Mouse (Mus musculus) kidney, adult 8-10 months (tissue): ENCODE measurements at regions not wholly inside any gene's neighbourhood (a gene's known extent, or its start where the extent isn't known, plus 50 kb on each side); places are given as distances from the start of the nearest gene placed in this dataset.
A peak's percentile ranks its signal among the peaks of the same experiment; 100 is the strongest.

Source experiments
- DNase-seq, 2 experiments: peaks; one replicate each; pipeline ENCODE4 v3.0.0; 2022

DNA sequence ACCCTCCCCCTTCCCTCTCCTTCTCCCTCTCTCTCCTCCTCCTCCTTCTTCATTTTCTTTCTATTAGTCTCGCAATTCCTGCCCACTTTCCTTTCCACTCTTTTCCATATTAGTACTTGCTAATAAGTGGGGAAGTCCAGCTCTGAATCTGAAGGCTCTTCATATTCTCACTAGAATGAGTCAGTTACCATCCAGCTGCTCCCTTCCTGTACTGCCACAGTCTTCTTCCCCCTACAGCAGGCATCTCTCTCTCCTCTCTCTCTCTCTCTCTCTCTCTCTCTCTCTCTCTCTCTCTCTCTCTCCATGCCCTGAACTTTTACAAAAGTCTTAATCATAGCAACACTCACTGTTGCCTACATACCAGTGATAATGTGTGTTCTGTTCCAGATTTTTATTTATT lies 226.6 kb upstream of the Pter start:
- DNase-seq = no peak

DNA sequence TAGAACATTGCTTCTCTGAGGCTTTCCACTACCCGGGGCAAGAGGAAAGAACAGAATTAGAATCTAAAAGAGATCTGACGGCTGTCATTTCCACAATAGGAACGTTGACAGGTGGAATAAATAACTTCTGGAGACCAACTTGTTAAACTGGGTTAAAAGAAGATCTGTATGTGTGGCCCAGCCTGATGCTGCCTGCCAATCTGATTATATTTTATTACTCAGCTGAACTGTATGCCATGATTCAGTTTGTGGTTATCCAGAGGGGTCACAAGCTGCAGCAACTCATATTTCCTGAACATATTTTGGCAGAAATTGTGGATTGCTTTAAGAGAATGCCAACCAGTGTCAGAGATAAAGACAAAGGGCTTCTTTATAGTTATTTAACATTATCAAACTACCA lies 224.5 kb upstream of the Pter start:
- no peak for DNase-seq

GRCm38 (mm10) chr2:12707514-12707913 lies 216.3 kb upstream of the Pter start:
- no peak for DNase-seq

DNA sequence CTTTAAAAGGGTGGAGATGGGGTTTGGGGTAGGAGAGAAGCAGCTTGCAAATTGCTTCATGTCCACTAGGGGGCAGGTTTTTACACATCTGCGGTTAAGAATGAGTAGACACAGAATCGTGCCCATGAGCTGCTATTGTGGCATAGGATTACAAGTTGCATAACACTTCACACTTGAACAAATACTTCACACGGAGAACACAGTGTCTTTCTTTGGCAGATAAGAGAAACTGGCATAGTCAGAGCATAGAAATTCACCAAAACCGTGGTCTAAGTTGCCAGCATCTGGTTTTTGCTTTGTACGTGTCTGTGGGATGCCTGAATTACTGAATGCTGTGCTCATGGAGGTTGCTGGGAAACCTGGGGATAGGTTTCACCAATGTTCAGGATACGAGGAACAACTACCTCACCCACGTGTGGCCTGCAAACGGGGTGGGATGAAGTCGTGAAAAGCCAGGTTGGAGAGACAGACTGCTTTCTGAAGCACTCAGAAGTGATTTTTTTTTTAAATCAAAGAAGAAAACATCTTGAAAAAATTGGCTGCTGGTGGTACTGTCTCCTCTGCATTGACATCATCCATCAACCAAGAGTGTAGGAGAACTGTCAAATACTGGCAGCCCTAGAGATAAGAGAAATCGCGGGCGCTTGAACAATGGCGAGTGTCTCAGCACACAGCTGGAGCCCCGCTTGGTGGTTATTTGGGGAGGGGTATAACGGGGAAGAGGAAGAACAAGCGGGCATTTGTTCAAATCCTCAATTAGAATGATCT lies 214.5 kb upstream of the Pter start:
- peak; percentile 31 to 53 for DNase-seq

- DNase-seq = no peak
Observed at GRCm38 (mm10) chr2:12709924-12710240, 214.0 kb upstream of the Pter start.

DNA sequence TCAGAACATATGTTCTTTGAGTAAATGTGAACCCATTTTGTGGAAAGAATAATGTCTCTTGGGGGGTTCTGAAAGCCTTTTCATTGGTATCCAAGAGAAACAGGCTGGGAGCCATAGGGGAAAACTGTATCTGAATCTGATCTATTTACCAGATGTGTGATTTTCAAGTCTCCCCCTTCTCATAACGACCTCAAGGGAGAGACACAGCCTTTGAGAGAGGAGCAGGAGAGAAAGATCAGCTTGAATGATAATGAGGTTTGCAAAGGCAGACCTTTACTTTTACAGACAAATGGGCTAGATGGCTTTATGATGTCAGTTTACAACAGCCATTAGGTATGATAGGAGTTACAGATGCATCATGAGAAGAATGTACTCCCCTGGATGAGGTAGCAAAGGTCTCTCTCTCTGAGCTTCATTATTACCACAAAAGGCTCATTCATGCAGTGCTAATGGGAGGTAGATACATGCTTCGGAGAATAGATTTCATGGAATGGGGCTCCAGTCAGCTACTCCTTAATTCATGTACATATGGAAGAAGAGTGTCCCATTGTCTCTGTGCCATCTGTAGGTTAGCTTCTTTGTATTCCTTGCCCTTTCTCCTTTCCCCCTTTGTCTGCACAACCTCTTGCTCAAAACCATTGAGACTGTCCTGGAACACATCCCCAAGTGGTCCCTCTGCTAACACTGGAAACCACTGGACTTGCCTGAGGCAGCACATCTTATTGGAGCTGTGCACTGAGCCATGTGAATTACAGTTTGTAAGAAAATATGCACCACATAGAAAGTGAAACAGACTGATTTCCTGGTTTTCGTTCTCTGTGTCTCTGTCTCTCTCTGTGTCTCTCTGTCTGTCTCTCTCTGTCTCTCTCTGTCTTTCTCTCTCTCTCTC lies 207.5 kb upstream of the Pter start:
- no peak for DNase-seq

DNA sequence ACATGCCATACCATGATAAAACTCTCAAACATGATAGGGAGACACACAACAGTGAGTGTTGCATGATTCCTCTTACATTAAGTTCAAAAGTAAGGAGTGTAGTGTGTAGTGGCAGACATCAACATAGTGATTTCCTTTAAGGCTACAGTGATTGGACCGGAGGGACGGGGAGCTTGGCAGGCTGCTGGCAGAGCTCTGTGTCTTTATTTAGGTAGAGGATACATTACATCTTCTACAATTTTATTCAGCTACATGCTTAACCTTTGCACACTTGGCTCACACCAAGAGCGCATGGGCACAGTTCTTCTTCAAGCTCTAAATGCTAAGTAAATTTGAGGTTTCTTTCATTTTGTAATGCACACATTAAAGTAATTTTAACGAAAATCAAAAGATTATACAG lies 194.6 kb upstream of the Pter start:
- no peak for DNase-seq

- DNase-seq = no peak
Observed at GRCm38 (mm10) chr2:12737140-12737539, 186.7 kb upstream of the Pter start.

GRCm38 (mm10) chr2:12746856-12747255 lies 177.0 kb upstream of the Pter start:
- no peak for DNase-seq

- no peak for DNase-seq
Observed at GRCm38 (mm10) chr2:12758816-12759215, 165.0 kb upstream of the Pter start.

DNA sequence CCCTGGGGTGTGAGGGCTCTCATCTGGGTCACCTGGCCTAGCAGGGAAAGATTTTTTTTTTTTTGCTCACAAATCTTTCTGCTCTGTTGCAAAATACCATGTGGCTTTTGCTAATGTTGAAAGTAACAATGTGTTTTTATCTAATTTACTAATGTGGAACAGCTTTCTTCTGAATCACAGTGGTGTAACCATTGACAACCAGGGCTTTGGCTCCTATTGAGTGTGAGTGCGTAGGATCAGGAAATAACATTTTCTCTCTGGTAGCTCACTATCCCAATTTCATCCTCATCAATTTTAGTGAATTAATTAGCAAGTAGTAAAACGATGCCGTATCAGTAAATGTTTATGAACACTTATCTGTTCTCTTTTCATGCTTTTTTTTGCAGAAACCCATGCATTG lies 163.9 kb upstream of the Pter start:
- DNase-seq = no peak

GRCm38 (mm10) chr2:12761461-12761860 lies 162.4 kb upstream of the Pter start:
- no peak for DNase-seq

DNA sequence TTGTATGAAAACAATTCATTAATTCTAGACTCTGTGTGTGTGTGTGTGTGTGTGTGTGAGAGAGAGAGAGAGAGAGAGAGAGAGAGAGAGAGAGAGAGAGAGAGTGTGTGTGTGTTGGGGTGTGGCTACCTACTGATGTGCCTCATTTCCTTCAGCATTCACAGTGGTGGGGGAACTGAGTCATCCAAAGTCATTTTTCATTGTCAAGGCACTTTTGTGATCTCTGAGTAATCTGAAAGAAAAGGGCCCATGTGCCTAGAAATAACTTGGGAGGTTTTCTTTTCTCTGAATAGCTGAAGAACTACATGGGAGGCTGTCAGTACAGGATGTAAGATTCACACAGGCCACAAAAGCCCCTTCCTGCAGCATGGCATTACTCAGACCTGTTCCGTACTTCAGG lies 159.3 kb upstream of the Pter start:
- no peak for DNase-seq

DNA sequence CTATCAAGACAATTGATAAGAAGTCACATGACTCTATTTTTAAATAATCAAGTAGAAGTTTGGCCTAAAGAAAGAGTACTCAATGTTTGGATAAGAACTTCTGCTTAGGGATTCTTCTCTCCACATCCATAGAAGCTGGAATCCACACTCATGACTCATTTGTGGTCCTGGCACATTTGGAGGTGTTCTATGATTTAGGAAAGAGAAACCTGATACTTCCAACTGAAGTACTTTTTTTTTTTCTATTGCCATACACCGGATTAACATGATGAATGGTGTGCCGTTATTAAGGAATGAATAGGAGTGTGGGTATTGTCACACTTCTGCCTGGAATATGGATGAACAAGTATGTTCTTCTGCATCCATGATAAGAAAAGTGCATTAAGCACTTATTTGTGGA lies 158.5 kb upstream of the Pter start:
- DNase-seq = no peak

DNA sequence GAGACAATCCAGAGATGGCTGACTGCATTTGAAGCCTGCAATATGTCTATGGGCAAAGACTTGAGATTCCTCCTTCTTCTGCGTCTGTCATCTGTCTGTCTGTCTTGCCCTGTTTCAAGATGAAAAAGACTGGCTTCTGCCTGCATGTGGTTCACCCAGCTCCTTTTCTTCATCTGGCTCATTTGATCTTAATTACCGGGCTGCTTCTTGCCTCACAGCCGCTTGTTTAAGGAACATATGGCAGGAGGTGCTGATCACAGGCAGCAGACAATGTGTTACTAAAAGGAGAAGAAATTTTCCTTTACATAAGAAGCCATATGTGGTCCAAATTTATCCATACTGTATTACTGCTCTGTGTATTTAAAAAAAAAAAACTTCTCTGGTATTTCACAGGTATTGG lies 147.0 kb upstream of the Pter start:
- DNase-seq = no peak

- no peak for DNase-seq
Observed at GRCm38 (mm10) chr2:12777696-12778095, 146.1 kb upstream of the Pter start.

- peak; percentile 4 to 11 for DNase-seq
Observed at GRCm38 (mm10) chr2:12792596-12792995, 131.2 kb upstream of the Pter start.

DNA sequence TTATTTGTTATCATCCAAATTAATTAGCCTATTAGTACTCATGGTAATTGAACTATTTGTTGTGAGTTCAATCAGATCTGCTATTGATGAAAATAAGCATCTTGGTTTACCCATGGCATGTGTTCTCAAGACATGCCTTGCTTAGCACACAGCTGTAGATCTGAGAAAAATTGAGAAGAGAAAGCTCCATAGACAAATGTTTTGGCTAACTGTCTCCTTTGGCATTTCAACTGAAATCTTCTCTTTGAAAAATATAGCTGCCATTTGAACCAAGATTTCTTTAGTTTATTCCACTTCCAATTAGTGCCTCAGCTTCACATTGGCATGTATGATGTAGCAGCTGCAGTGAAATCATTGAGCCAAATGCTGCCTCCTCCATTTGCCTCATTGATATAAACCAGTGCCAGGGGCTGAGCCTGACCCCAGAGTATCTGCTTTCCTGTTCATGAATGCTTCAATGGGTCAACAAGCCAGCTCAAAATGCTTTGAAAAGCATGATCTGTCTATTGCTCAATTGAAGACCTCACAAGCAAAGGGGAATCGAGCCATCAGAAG lies 126.1 kb upstream of the Pter start:
- DNase-seq = no peak

- DNase-seq = no peak
Observed at GRCm38 (mm10) chr2:12799153-12799925, 124.5 kb upstream of the Pter start.

GRCm38 (mm10) chr2:12802667-12803066 lies 121.2 kb upstream of the Pter start:
- DNase-seq = no peak

DNA sequence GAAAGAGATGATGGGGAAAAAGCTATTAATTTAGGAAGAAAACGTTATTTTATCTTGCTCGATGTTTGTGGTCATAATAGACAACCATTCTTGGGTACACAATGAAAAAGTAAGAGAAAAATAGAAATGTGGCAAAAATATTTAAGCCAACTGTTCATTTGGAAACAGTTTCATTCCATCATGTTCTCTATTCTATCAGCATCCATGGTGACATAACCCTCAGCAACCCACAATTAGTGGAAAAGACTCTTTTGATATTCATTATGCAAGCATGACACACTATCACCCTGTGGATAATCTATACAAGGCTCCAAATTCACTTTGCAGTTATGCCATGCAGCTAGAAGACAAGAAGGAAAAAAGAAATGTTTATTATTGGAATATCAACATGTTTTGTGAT lies 118.7 kb upstream of the Pter start:
- no peak for DNase-seq

DNA sequence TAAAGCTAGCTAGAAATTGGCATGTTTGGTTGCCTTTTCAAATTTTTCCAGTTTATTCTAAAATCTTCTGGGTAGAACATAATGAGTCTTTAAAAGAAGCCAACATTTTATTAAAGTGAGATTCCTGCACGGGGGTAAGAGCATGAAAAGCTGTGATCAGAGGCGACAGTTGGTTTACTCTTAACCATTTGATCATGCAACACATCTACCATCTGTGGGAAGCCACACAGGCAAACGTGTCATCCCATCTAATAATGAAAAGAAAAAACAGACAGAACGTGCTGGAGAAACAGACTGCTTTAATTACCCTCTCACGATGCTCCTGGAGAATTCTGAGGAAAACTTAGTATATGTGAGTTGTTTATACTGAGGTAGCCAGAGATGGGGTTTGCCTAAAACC lies 115.4 kb upstream of the Pter start:
- DNase-seq = no peak

GRCm38 (mm10) chr2:12815339-12815738 lies 108.5 kb upstream of the Pter start:
- no peak for DNase-seq
